Mouse (Mus musculus): ENCODE measurements at regions not wholly inside any gene's neighbourhood (a gene's known extent, or its start where the extent isn't known, plus 50 kb on each side); places are given as distances from the start of the nearest gene placed in this dataset.

GRCm38 (mm10) chr12:55974262-55974661 lies 138.1 kb downstream of the Brms1l start:
- TF ChIP-seq POLR2A (IDR thresholded peaks at IDR 0.05; ENCODE audit: borderline replicate concordance, extremely low read depth, insufficient read depth, insufficient read length, poor library complexity, severe bottlenecking) (no peak), CTCF (IDR thresholded peaks at IDR 0.05; ENCODE audit: borderline replicate concordance, extremely low read depth, insufficient read depth, insufficient read length) (no peak)
